Mouse (Mus musculus) MEL (cell line): ENCODE measurements around the gene Hist1h2ag.

ENCODE experiments used
- CTCF ChIP-seq, 3 experiments: IDR thresholded peaks in 2 of 3; conservative IDR thresholded peaks in 1 of 3; 2 replicates each; pipeline ENCODE4 v1.5.1; 2011 to 2012; ENCODE audit warnings: low read length in 3 of 3, low read depth in 2 of 3, mild to moderate bottlenecking in 2 of 3, improper control_type of control experiment in 1 of 3, inconsistent platforms in 1 of 3, mixed read lengths in 1 of 3, moderate library complexity in 1 of 3; ENCODE audit not compliant: control insufficient read depth in 1 of 3, insufficient read depth in 1 of 3, poor library complexity in 1 of 3, severe bottlenecking in 1 of 3
- EP300 ChIP-seq, 2 experiments: IDR thresholded peaks; 2 replicates each; pipeline ENCODE4 v1.6.1; 2011; ENCODE audit warnings: improper control_type of control experiment in 2 of 2, low read length in 2 of 2, low read depth in 1 of 2, mild to moderate bottlenecking in 1 of 2
- ETS1 ChIP-seq: IDR thresholded peaks from 2 replicates; pipeline ENCODE4 v1.6.1; 2012; ENCODE audit warnings: low read depth, mild to moderate bottlenecking, inconsistent platforms, low read length, improper control_type of control experiment, moderate library complexity
- JUND ChIP-seq: IDR thresholded peaks from 2 replicates; pipeline ENCODE4 v1.6.1; 2011; ENCODE audit warnings: low read depth, mild to moderate bottlenecking, improper control_type of control experiment, low read length
- MAX ChIP-seq: IDR thresholded peaks from 2 replicates; pipeline ENCODE4 v1.6.1; 2011; ENCODE audit warnings: low read length, improper control_type of control experiment
- SIN3A ChIP-seq: IDR thresholded peaks from 2 replicates; pipeline ENCODE4 v1.6.1; 2012; ENCODE audit warnings: low read length, improper control_type of control experiment, inconsistent platforms
- TAL1 ChIP-seq: IDR thresholded peaks from 2 replicates; pipeline ENCODE4 v1.6.1; 2012; ENCODE audit warnings: mild to moderate bottlenecking, inconsistent platforms, low read length, moderate library complexity, mixed read lengths
- USF1 ChIP-seq: IDR thresholded peaks from 2 replicates; pipeline ENCODE4 v1.6.1; 2014; ENCODE audit warnings: low read depth, mild to moderate bottlenecking, inconsistent platforms, low read length, improper control_type of control experiment, moderate library complexity
- USF2 ChIP-seq, 2 experiments: IDR thresholded peaks; 2 replicates each; pipeline ENCODE4 v1.6.1; 2011 to 2012; ENCODE audit warnings: improper control_type of control experiment in 2 of 2, low read length in 2 of 2, borderline replicate concordance in 1 of 2, inconsistent platforms in 1 of 2, low read depth in 1 of 2, mild to moderate bottlenecking in 1 of 2; ENCODE audit not compliant: insufficient read depth in 1 of 2

DNA sequence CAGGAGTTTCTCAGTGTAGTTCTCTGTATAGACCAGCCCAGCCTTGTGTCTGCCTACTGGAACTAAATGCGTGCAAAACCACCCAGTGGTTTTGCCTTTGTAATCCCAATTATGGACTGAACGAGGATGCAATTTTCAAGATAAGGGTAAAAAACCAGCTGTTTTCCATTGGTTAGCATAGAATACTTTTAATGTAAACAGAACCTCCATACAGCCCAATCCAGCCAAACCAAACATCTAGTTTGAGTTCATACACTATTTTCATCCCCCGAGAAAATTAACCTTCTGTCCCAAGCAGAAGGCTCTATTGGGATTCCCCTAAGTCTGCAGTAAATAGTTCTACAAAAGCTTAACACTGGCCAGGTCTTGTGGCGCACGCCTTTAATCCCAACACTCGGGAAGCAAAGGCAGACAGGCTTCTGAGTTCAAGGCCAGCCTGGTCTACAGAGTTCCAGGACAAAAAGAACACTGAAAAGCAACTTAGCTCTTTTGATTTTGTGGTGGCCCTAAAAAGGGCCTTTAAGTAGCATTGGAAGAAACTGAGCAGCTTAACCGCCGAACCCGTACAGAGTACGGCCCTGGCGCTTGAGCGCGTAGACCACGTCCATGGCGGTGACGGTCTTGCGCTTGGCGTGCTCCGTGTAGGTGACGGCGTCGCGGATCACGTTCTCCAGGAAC lies 2.1 kb downstream of the Hist1h2ag start:
- no peak for TF ChIP-seq CTCF (IDR thresholded peaks at IDR 0.05 in 2 of 3, conservative IDR thresholded peaks at IDR 0.05 in 1 of 3; ENCODE audit: control insufficient read depth in 1 of 3, insufficient read depth in 1 of 3, low read depth in 2 of 3, low read length in 3 of 3, poor library complexity in 1 of 3, severe bottlenecking in 1 of 3)
- TF ChIP-seq MAX, result no peak
- no peak for TF ChIP-seq USF1
- no peak for TF ChIP-seq SIN3A
- TF ChIP-seq EP300 (IDR thresholded peaks at IDR 0.05; ENCODE audit: low read depth in 1 of 2, low read length in 2 of 2), result no peak
- TF ChIP-seq TAL1, result no peak
- no peak for TF ChIP-seq JUND
- no peak for TF ChIP-seq ETS1
- TF ChIP-seq USF2 (IDR thresholded peaks at IDR 0.05; ENCODE audit: borderline replicate concordance in 1 of 2, insufficient read depth in 1 of 2, low read depth in 1 of 2, low read length in 2 of 2), result no peak
